Mouse (Mus musculus) intestine, embryonic 16.5 days (tissue): ENCODE measurements around the gene Gm49366. TPM values are rescaled to one million over a fixed set of nuclear protein-coding genes. Genes with fewer than 3 reads are reported as not detected.
"Not testable (repeated sequence)": the region's sequence is repeated elsewhere in the genome, so short reads cannot be mapped to it uniquely, and the experiment has no call there.

Source experiments
- ATAC-seq: fragments of 200-750 bp; cut with Nextera tagmentation; 2 replicates; pipeline ENCODE4 v1.8.0; 2017; ENCODE audit warnings: moderate TSS enrichment, moderate library complexity
- H3K27ac ChIP-seq: fragments of 300-500 bp; sonication (generic); 2 replicates; pipeline ENCODE4 v1.5.1; 2014; ENCODE audit warnings: mild to moderate bottlenecking, low read length
- H3K27me3 ChIP-seq: fragments of 300-500 bp; sonication (generic); replicated peaks from 2 replicates; pipeline ENCODE4 v1.6.1; 2014; ENCODE audit warnings: low read length, control low read depth, mixed read lengths; ENCODE audit not compliant: control insufficient read depth, insufficient read depth
- H3K36me3 ChIP-seq: fragments of 300-500 bp; sonication (generic); 2 replicates; pipeline ENCODE4 v1.6.1; 2014; ENCODE audit warnings: low read length, control low read depth; ENCODE audit not compliant: control insufficient read depth, insufficient read depth
- H3K4me1 ChIP-seq: fragments of 300-500 bp; sonication (generic); 2 replicates; pipeline ENCODE4 v1.6.1; 2014; ENCODE audit warnings: low read length, control low read depth, mixed read lengths; ENCODE audit not compliant: control insufficient read depth, insufficient read depth
- H3K4me2 ChIP-seq: fragments of 300-500 bp; sonication (generic); 2 replicates; pipeline ENCODE4 v1.6.1; 2014; ENCODE audit warnings: low read depth, low read length, control low read depth
- H3K4me3 ChIP-seq: fragments of 300-500 bp; sonication (generic); 2 replicates; pipeline ENCODE4 v1.5.1; 2014; ENCODE audit warnings: mild to moderate bottlenecking, low read length
- H3K9ac ChIP-seq: fragments of 300-500 bp; sonication (generic); 2 replicates; pipeline ENCODE4 v1.6.1; 2014; ENCODE audit warnings: low read depth, low read length
- H3K9me3 ChIP-seq: fragments of 300-500 bp; sonication (generic); 2 replicates; pipeline ENCODE4 v1.6.1; 2016; ENCODE audit warnings: low read length, control low read depth; ENCODE audit not compliant: control insufficient read depth
- WGBS: fragments of 180-500 bp; shearing (Covaris S2); extraction: QIAGEN DNeasy Blood & Tissue Kit; methylation state at CpG from one replicate; pipeline ENCODE4 v1.1.7; 2014; 5-methylcytosine and 5-hydroxymethylcytosine counted together
- polyA plus RNA-seq: library from polyadenylated mRNA; unstranded; fragments of >200 nt; fragmentation: Nextera tagmentation; extraction: Ambion mirVana; gene quantifications from 2 replicates; pipeline ENCODE4 v1.2.1, GENCODE M21; 2015

Gene Gm49366
- polyA plus RNA-seq, 1 experiment from 2014 or later = not detected

GRCm38 (mm10) chr12:84050744-84051143 lies 12.0 kb downstream of the Gm49366 start:
- WGBS = 86% methylated on average over 5 of the region's 5 CpGs

DNA sequence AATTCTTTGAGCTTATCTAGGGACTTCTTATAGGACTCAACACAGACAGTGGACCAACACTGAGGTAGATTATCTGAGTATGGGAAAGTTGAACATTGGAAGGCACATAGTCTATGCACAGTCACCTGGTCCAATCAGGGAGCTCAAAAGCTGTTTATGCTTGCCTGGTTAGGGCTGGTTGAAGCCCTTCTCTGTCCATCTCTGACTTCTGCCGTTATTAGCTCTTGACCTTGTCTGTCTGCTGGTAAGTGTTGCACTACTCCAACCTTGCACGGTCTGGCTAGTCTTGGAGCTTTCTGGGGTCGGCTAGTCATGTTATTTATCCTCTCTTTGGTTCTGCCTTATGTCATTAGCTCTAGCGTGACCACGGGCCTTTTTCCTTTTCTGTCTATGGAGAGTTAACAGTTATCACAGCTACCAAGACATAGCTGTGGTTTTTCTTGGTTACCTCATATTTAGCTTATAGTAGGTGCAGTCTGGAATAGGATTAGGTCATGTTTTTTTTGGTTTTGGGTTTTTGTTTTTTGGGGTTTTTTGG lies 13.3 kb downstream of the Gm49366 start, which contains the start of gene Acot3:
Acot3 (plus strand) TSS at position 208 of the 538 bp plus-strand sequence.
- Histone ChIP-seq H3K27ac (no peak within 1 kb of the TSS), H3K4me3 (no peak within 1 kb of the TSS; the same call in 1 of the 2 replicates), H3K4me1 (peaks cover 3% of the 10 kb centered on the region; the same call in 1 of the 2 replicates), H3K9me3 (no peaks in the 10 kb centered on the region), H3K9ac (no peak within 1 kb of the TSS), H3K4me2 (0 out of 2 replicates have a peak within 1 kb of the TSS, but pooled peaks have one; percentile 88), H3K27me3 (no peaks in the 10 kb centered on the region; the same call in 1 of the 2 replicates), H3K36me3 (no peaks in the 10 kb centered on the region)
- ATAC-seq = no peak
- 62% methylated on average over 5 of the region's 5 CpGs for WGBS

More at GRCm38 (mm10) chr12:84050744-84051143, 12.0 kb downstream of the Gm49366 start:
- not testable (repeated sequence) for ATAC-seq, H3K9me3 ChIP-seq, H3K4me2 ChIP-seq, H3K4me1 ChIP-seq, H3K27ac ChIP-seq, H3K4me3 ChIP-seq, H3K27me3 ChIP-seq, H3K36me3 ChIP-seq, H3K9ac ChIP-seq

- no peak overlapping the region for H3K27ac ChIP-seq
- peaks cover 3% of the 10 kb centered on the region; the same call in 1 of the 2 replicates for H3K4me1 ChIP-seq
- H3K4me2 ChIP-seq = no peak overlapping the region
- no peak overlapping the region for H3K4me3 ChIP-seq
- no peaks in the 10 kb centered on the region for H3K9me3 ChIP-seq
- WGBS = 90% methylated on average over 7 of the region's 7 CpGs
- ATAC-seq = no peak
- no peak overlapping the region for H3K9ac ChIP-seq
- H3K36me3 ChIP-seq = no peaks in the 10 kb centered on the region
- H3K27me3 ChIP-seq = no peaks in the 10 kb centered on the region; the same call in 1 of the 2 replicates
Observed at GRCm38 (mm10) chr12:84052609-84053008, 13.9 kb downstream of the Gm49366 start.

GRCm38 (mm10) chr12:84053173-84053572 lies 14.4 kb downstream of the Gm49366 start:
- Histone ChIP-seq H3K9me3 (no peaks in the 10 kb centered on the region), H3K27ac (no peak overlapping the region; the same call in 1 of the 2 replicates), H3K9ac (peak overlapping the region; percentile 69), H3K4me3 (peak overlapping the region; percentile 52), H3K4me2 (peak overlapping the region; percentile 88), H3K4me1 (peaks cover 3% of the 10 kb centered on the region; the same call in 1 of the 2 replicates), H3K36me3 (no peaks in the 10 kb centered on the region), H3K27me3 (no peaks in the 10 kb centered on the region; the same call in 1 of the 2 replicates)
- WGBS = 8% methylated on average over 16 of the region's 16 CpGs
- peak; percentile 66 for ATAC-seq

DNA sequence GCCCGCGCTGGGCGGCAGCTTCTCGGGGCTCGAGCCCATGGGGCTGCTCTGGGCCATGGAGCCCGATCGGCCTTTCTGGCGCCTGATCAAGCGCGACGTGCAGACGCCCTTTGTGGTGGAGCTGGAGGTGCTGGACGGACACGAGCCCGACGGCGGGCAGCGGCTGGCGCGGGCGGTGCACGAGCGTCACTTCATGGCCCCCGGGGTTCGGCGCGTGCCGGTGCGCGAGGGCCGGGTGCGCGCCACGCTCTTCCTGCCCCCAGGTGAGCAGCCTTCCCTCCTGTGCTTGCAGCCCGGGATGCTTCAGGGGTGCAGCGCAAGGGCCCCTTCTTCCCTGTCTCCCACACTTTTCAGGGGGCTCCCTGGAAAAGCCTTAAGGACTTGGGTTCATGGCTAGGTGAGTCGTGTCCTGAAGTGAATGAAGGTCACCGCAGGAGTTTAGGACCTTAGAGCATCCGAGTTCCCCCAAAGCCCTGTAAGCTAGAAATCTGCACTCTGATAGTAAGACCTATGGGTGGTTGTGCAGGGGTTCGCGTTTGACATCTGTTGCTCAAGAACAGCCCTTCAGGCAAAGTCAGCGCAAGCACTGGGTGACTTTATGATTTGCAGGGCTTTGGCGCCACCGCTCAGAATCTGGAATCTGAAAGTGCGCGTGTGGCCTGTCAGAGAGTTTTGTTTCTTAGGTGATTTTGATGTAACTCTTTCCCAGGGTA lies 15.1 kb downstream of the Gm49366 start:
- ATAC-seq = peak; percentile 72
- Histone ChIP-seq H3K4me3 (peak overlapping the region; percentile 52), H3K27me3 (no peaks in the 10 kb centered on the region; the same call in 1 of the 2 replicates), H3K4me2 (peak overlapping the region; percentile 88), H3K4me1 (peaks cover 3% of the 10 kb centered on the region; the same call in 1 of the 2 replicates), H3K9me3 (no peaks in the 10 kb centered on the region), H3K36me3 (no peaks in the 10 kb centered on the region), H3K27ac (no peak overlapping the region), H3K9ac (peak overlapping the region; percentile 69)
- 3% methylated on average over 38 of the region's 46 CpGs for WGBS

GRCm38 (mm10) chr12:84060946-84061345 lies 22.2 kb downstream of the Gm49366 start:
- 32% methylated on average over 2 of the region's 2 CpGs for WGBS
- Histone ChIP-seq H3K27ac (no peak overlapping the region), H3K9ac (no peak overlapping the region), H3K27me3 (no peaks in the 10 kb centered on the region), H3K4me2 (no peak overlapping the region), H3K36me3 (no peaks in the 10 kb centered on the region), H3K9me3 (peaks cover 3% of the 10 kb centered on the region; the same call in 1 of the 2 replicates), H3K4me1 (no peaks in the 10 kb centered on the region), H3K4me3 (no peak overlapping the region)
- no peak for ATAC-seq

GRCm38 (mm10) chr12:84062336-84062735 lies 23.6 kb downstream of the Gm49366 start:
- ATAC-seq = no peak
- 91% methylated on average over 20 of the region's 20 CpGs for WGBS
- H3K27ac ChIP-seq = no peak overlapping the region

DNA sequence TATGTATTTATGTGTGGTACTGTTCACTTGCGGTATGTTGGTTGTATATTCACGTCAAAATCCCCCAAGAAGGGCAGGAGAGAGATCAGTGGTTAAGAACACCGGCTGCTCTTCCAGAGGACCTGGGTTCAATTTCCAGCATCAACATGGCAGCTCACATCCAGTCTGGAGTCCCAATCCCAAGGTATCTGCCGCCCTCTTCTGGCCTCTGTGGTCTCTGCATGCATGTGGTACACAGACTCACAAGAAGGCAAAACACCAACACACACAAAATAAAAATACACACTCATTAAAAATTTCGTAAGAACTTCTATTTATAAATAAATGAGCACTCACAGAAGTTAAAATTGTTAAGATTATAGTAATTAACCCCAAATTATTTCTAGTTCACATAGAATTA lies 24.5 kb downstream of the Gm49366 start:
- Histone ChIP-seq H3K4me1 (no peaks in the 10 kb centered on the region), H3K4me2 (no peak overlapping the region), H3K27ac (no peak overlapping the region), H3K4me3 (no peak overlapping the region), H3K36me3 (no peaks in the 10 kb centered on the region), H3K9ac (no peak overlapping the region), H3K9me3 (peaks cover 3% of the 10 kb centered on the region; the same call in 1 of the 2 replicates), H3K27me3 (no peaks in the 10 kb centered on the region)
- WGBS = 75% methylated on average over 5 of the region's 5 CpGs
- ATAC-seq = no peak

More at GRCm38 (mm10) chr12:84062336-84062735, 23.6 kb downstream of the Gm49366 start:
- Histone ChIP-seq H3K27me3 (no peaks in the 10 kb centered on the region), H3K4me2 (no peak overlapping the region), H3K36me3 (no peaks in the 10 kb centered on the region), H3K9me3 (peaks cover 3% of the 10 kb centered on the region; the same call in 1 of the 2 replicates), H3K4me1 (no peaks in the 10 kb centered on the region), H3K9ac (no peak overlapping the region), H3K4me3 (no peak overlapping the region)

GRCm38 (mm10) chr12:84063833-84064232 lies 25.1 kb downstream of the Gm49366 start:
- no peak overlapping the region for H3K4me3 ChIP-seq

More at GRCm38 (mm10) chr12:84063833-84064232, 25.1 kb downstream of the Gm49366 start:
- Histone ChIP-seq H3K4me1 (no peaks in the 10 kb centered on the region), H3K4me2 (no peak overlapping the region), H3K9me3 (peaks cover 3% of the 10 kb centered on the region; the same call in 1 of the 2 replicates), H3K9ac (no peak overlapping the region), H3K27me3 (no peaks in the 10 kb centered on the region), H3K27ac (no peak overlapping the region), H3K36me3 (no peaks in the 10 kb centered on the region)
- ATAC-seq = no peak
- 61% methylated on average over 2 of the region's 2 CpGs for WGBS
